Mouse (Mus musculus) forebrain, embryonic 16.5 days (tissue): ENCODE results near the gene Ccdc43. TPM values are rescaled to one million over a fixed set of nuclear protein-coding genes. Genes with fewer than 3 reads are reported as not detected.

Source experiments
- ATAC-seq: fragments of 200-750 bp; cut with Nextera tagmentation; 2 replicates; pipeline ENCODE4 v1.8.0; 2017; ENCODE audit warnings: mild to moderate bottlenecking, moderate library complexity
- H3K27ac ChIP-seq: fragments of 300-500 bp; sonication (generic); 2 replicates; pipeline ENCODE4 v1.5.1; 2014; ENCODE audit warnings: low read length, control low read depth
- H3K27me3 ChIP-seq: fragments of 300-500 bp; sonication (generic); replicated peaks from 2 replicates; pipeline ENCODE4 v1.6.1; 2014; ENCODE audit warnings: low read length; ENCODE audit not compliant: control insufficient read depth, insufficient read depth
- H3K36me3 ChIP-seq: fragments of 300-500 bp; sonication (generic); 2 replicates; pipeline ENCODE4 v1.6.1; 2014; ENCODE audit not compliant: control insufficient read depth, insufficient read depth
- H3K4me1 ChIP-seq: fragments of 300-500 bp; sonication (generic); replicated peaks from 2 replicates; pipeline ENCODE4 v1.6.1; 2014; ENCODE audit warnings: low read length; ENCODE audit not compliant: control insufficient read depth, insufficient read depth
- H3K4me2 ChIP-seq: fragments of 300-500 bp; sonication (generic); 2 replicates; pipeline ENCODE4 v1.6.1; 2014; ENCODE audit warnings: mild to moderate bottlenecking, low read length, control low read depth
- H3K4me3 ChIP-seq: fragments of 300-500 bp; sonication (generic); replicated peaks from 2 replicates; pipeline ENCODE4 v1.5.1; 2014; ENCODE audit warnings: mild to moderate bottlenecking, low read length, control low read depth
- H3K9ac ChIP-seq: fragments of 300-500 bp; sonication (generic); replicated peaks from 2 replicates; pipeline ENCODE4 v1.6.1; 2014; ENCODE audit warnings: low read depth, low read length, control low read depth
- H3K9me3 ChIP-seq: fragments of 300-500 bp; sonication (generic); 2 replicates; pipeline ENCODE4 v1.6.1; 2016; ENCODE audit warnings: low read length; ENCODE audit not compliant: control insufficient read depth
- WGBS: fragments of 180-500 bp; shearing (Covaris S2); extraction: QIAGEN DNeasy Blood & Tissue Kit; methylation state at CpG from one replicate; pipeline ENCODE4 v1.1.7; 2014; 5-methylcytosine and 5-hydroxymethylcytosine counted together
- polyA plus RNA-seq: library from polyadenylated mRNA; unstranded; fragments of >200 nt; fragmentation: Nextera tagmentation; extraction: Ambion mirVana; gene quantifications from 2 replicates; pipeline ENCODE4 v1.2.1, GENCODE M21; 2015

Ccdc43 gene
- polyA plus RNA-seq, 1 experiment from 2014 or later = 46.8 TPM

GRCm38 (mm10) chr11:102695289-102695688 is 2.3 kb downstream of the Ccdc43 start:
- 93% methylated on average over 7 of the region's 7 CpGs for WGBS

GRCm38 (mm10) chr11:102690162-102690561 is 7.4 kb downstream of the Ccdc43 start:
- H3K9me3 ChIP-seq = no peaks in the 10 kb centered on the region

More at GRCm38 (mm10) chr11:102695289-102695688, 2.3 kb downstream of the Ccdc43 start:
- no peak overlapping the region for H3K4me3 ChIP-seq
- peaks cover 18% of the 10 kb centered on the region for H3K4me1 ChIP-seq
- no peaks in the 10 kb centered on the region for H3K9me3 ChIP-seq
- no peak overlapping the region for H3K4me2 ChIP-seq
- H3K27me3 ChIP-seq = no peaks in the 10 kb centered on the region
- no peak for ATAC-seq
- no peak overlapping the region for H3K9ac ChIP-seq
- H3K27ac ChIP-seq = no peak overlapping the region
- H3K36me3 ChIP-seq = peaks cover 3% of the 10 kb centered on the region; the same call in 1 of the 2 replicates

GRCm38 (mm10) chr11:102665637-102666435 is 31.7 kb downstream of the Ccdc43 start:
- 48% methylated on average over 84 of the region's 84 CpGs for WGBS
- Histone ChIP-seq H3K9ac (no peak overlapping the region), H3K9me3 (peaks cover 4% of the 10 kb centered on the region), H3K27me3 (peaks cover 3% of the 10 kb centered on the region; the same call in 1 of the 2 replicates), H3K4me3 (no peak overlapping the region), H3K27ac (no peak overlapping the region), H3K4me2 (no peak overlapping the region), H3K4me1 (no peaks in the 10 kb centered on the region), H3K36me3 (no peaks in the 10 kb centered on the region)
- no peak for ATAC-seq

More at GRCm38 (mm10) chr11:102690162-102690561, 7.4 kb downstream of the Ccdc43 start:
- Histone ChIP-seq H3K27ac (no peak overlapping the region), H3K4me2 (no peak overlapping the region), H3K4me1 (no peaks in the 10 kb centered on the region), H3K4me3 (no peak overlapping the region), H3K36me3 (peaks cover 3% of the 10 kb centered on the region; the same call in 1 of the 2 replicates), H3K27me3 (no peaks in the 10 kb centered on the region), H3K9ac (no peak overlapping the region)
- ATAC-seq = no peak
- 56% methylated on average over 6 of the region's 6 CpGs for WGBS

GRCm38 (mm10) chr11:102665151-102665550 is 32.4 kb downstream of the Ccdc43 start:
- 65% methylated on average over 33 of the region's 33 CpGs for WGBS
- no peaks in the 10 kb centered on the region for H3K4me1 ChIP-seq
- no peak overlapping the region for H3K9ac ChIP-seq
- no peaks in the 10 kb centered on the region for H3K36me3 ChIP-seq
- H3K27me3 ChIP-seq = peaks cover 3% of the 10 kb centered on the region; the same call in 1 of the 2 replicates
- ATAC-seq = no peak
- no peak overlapping the region for H3K27ac ChIP-seq
- peaks cover 4% of the 10 kb centered on the region for H3K9me3 ChIP-seq
- H3K4me2 ChIP-seq = no peak overlapping the region
- no peak overlapping the region for H3K4me3 ChIP-seq

GRCm38 (mm10) chr11:102663416-102663815 is 34.2 kb downstream of the Ccdc43 start, which contains the start of gene Meioc:
Gene Meioc (plus strand): TSS chr11:102663716.
- no peak within 1 kb of the TSS for H3K4me3 ChIP-seq
- no peak for ATAC-seq
- no peaks in the 10 kb centered on the region for H3K4me1 ChIP-seq
- H3K9me3 ChIP-seq = peaks cover 4% of the 10 kb centered on the region
- H3K27ac ChIP-seq = no peak within 1 kb of the TSS
- H3K9ac ChIP-seq = no peak within 1 kb of the TSS
- no peaks in the 10 kb centered on the region for H3K36me3 ChIP-seq
- no peak within 1 kb of the TSS for H3K4me2 ChIP-seq
- peaks cover 3% of the 10 kb centered on the region; the same call in 1 of the 2 replicates for H3K27me3 ChIP-seq
- 77% methylated on average over 3 of the region's 3 CpGs for WGBS

- no peaks in the 10 kb centered on the region for H3K27me3 ChIP-seq
- no peaks in the 10 kb centered on the region for H3K36me3 ChIP-seq
- no peak for ATAC-seq
- H3K4me1 ChIP-seq = no peaks in the 10 kb centered on the region
- H3K4me2 ChIP-seq = no peak overlapping the region
- H3K4me3 ChIP-seq = no peak overlapping the region
- WGBS = 76% methylated on average over 6 of the region's 6 CpGs
- H3K9ac ChIP-seq = no peak overlapping the region
- H3K27ac ChIP-seq = no peak overlapping the region
- no peaks in the 10 kb centered on the region for H3K9me3 ChIP-seq
Measured at GRCm38 (mm10) chr11:102656931-102657330, 40.7 kb downstream of the Ccdc43 start.

GRCm38 (mm10) chr11:102656326-102656926 is 41.2 kb downstream of the Ccdc43 start:
- no peak for ATAC-seq
- H3K27ac ChIP-seq = no peak overlapping the region
- no peaks in the 10 kb centered on the region for H3K9me3 ChIP-seq
- no peaks in the 10 kb centered on the region for H3K27me3 ChIP-seq
- no peak overlapping the region for H3K4me2 ChIP-seq
- H3K4me1 ChIP-seq = no peaks in the 10 kb centered on the region
- 14% methylated on average over 4 of the region's 4 CpGs for WGBS
- no peak overlapping the region for H3K9ac ChIP-seq
- no peaks in the 10 kb centered on the region for H3K36me3 ChIP-seq
- H3K4me3 ChIP-seq = no peak overlapping the region

- Histone ChIP-seq H3K9me3 (no peaks in the 10 kb centered on the region), H3K36me3 (no peaks in the 10 kb centered on the region), H3K4me2 (no peak overlapping the region), H3K9ac (no peak overlapping the region), H3K4me1 (no peaks in the 10 kb centered on the region), H3K27ac (no peak overlapping the region), H3K4me3 (no peak overlapping the region), H3K27me3 (no peaks in the 10 kb centered on the region)
- 74% methylated on average over 8 of the region's 8 CpGs for WGBS
- ATAC-seq = no peak
Measured at GRCm38 (mm10) chr11:102655888-102656287, 41.7 kb downstream of the Ccdc43 start.

- WGBS = 78% methylated on average over 3 of the region's 3 CpGs
- H3K9me3 ChIP-seq = no peaks in the 10 kb centered on the region
- H3K4me3 ChIP-seq = no peak overlapping the region
- no peaks in the 10 kb centered on the region for H3K27me3 ChIP-seq
- H3K36me3 ChIP-seq = no peaks in the 10 kb centered on the region
- no peak for ATAC-seq
- H3K4me1 ChIP-seq = no peaks in the 10 kb centered on the region
- no peak overlapping the region for H3K9ac ChIP-seq
- H3K4me2 ChIP-seq = no peak overlapping the region
- H3K27ac ChIP-seq = no peak overlapping the region
Measured at GRCm38 (mm10) chr11:102652844-102653243, 44.7 kb downstream of the Ccdc43 start.
